Mouse (Mus musculus) kidney, adult 8-10 months (tissue): Measurements from ENCODE around the gene Atxn7l3b.

Experiments
- DNase-seq, 2 experiments: peaks; one replicate each; pipeline ENCODE4 v3.0.0; 2022

The Atxn7l3b gene

GRCm38 (mm10) chr10:112928452-112929221, at the start of gene Atxn7l3b:
TSS of gene Atxn7l3b (minus strand) at chr10:112929001.
- peak; percentile 94 to 96 for DNase-seq

DNA sequence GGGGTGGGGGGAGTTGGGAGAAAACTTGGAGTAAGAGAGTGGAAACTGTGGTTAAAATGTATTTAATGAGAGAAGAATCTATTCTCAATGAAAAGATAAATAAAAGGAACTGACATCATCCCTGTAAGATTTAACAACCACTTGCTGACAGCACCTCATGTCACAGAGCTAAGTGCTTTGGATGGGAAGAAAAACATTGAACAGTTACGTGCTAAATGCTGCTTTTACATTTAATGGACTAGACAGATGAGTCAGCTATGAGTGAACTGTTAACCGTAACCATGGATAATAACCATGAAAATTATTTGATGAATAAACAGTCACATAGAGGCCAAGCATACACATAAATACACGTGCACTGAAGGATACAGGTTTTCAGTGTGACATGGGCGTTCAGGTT, 48.8 kb upstream of the Atxn7l3b start:
- DNase-seq, result no peak

DNA sequence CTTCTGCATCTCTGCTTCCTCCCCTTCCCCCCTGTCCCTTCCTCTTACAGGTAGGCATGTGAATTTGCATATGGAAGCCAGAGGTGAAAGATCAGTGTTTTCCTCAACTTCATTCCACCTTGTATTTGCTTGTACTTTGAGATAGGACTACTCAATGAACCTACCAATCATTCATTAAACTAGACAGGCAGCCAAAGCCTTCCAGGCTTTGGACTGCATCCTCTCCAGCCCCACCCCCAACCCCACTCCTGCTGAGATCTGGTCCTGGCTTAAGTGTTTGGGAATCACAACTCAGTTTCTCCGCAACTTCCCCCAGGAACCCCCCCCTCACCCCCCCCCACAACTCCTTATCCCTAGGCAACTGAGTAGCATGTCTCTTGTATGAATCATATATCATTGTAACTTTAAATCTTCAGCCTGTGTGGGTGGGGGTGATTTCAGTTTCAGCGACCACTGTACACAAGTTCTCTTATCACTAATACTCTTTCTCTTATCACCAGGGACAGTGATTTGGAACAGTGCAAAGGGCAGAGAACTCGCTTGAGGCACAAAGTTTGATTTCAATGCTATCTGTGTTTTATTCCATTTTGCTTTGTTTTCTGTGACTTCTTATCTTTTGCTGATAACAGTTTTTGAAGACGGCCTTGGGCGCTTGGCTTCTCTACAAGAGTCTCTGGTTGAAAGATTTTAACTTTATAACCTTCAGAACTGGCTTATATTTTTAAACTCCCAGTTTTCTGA, 44.7 kb upstream of the Atxn7l3b start:
- peak; percentile 2 to 5 for DNase-seq

DNA sequence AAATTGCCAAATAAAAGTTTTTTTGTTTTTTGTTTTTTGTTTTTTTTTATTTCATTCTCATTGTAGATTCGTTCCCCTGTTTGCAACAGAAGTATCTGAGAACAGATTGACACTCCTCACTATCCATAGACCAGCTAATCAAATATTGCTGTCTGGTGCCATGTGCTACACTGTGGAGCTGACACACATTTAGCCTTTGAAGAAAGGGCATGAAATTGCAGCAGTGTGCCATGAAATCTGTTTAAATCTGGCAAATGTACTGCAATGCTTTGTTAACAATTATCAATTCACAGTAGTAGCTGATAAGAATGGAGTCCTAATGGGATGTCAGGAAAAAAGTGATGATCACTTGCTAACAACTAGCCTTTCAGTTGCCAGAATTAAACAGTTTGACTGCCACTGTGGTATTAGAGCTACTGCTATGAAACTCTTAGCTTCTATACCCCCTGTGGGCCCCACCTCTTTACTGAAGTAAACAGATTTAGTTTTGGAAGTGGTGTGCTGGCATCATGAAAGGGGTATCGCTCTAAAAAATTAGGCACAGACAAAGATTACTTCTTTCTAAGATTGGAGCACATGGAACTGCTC, 41.3 kb upstream of the Atxn7l3b start:
- no peak for DNase-seq

- DNase-seq, result no peak
These were observed 38.8 kb upstream of the Atxn7l3b start for GRCm38 (mm10) chr10:112967578-112967977.

- DNase-seq, result peak; percentile 50 to 69
These were observed 33.4 kb upstream of the Atxn7l3b start for GRCm38 (mm10) chr10:112962216-112962615.

DNA sequence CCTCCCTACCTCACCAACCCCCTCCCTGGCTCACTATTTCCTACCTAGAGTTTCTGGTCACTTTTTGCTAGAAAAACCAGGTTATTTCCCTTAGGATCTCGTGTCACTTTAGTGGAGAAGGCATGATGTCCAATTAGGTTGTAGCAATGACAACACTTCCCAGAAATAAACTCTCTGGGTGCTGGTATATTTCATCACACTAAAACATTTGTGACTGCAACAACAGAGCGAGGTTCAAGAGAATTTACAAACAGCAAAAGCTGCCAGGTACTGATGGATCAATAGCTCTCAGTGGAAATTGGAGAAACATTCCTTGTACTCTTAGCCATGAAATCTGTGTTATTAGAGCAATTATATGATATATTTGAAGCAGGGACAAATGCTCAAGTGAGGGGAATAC, 25.3 kb upstream of the Atxn7l3b start:
- DNase-seq, result no peak

- DNase-seq, result no peak
These were observed 19.7 kb upstream of the Atxn7l3b start for GRCm38 (mm10) chr10:112948453-112948852.

DNA sequence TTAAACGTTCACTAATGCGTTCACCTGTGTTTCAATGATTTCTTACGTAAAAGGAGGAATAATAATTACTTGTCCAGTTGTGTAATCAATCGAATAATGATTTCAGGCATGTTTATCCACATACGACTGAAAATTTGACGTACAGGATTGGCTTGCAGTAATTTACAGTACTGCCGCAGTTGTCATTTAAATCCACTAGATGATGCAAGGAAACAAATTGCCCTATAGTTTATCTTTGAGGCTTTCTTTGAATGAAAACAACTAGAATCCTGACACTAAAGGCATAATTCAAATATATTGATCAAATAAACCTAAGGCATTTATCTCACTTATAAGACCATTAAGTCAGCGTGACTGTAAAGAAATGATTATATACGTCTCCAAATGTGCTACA, 418 bp upstream of the Atxn7l3b start:
- DNase-seq, result no peak

GRCm38 (mm10) chr10:112926961-112927360, 1.8 kb downstream of the Atxn7l3b start:
- no peak for DNase-seq

DNA sequence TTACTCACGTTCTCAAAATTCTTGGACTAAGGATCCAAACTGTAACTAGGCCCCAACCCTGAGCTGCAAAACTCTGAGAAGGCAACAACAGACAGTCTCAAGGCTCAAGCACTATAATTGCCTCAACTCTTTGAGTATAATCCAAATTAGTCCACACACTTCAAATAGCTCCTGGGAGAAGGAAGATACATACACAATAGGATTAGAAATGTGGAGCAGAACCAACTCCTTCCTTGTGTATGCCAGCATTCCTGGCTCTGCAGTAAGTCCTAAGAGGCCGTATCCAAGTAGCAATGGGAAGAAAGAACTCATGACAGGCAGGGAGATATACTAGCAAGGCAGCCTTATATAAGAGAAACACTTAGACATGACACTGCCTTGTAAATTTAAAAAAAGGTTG, 2.5 kb downstream of the Atxn7l3b start:
- no peak for DNase-seq

GRCm38 (mm10) chr10:112916575-112917190, 12.1 kb downstream of the Atxn7l3b start:
- no peak for DNase-seq

DNA sequence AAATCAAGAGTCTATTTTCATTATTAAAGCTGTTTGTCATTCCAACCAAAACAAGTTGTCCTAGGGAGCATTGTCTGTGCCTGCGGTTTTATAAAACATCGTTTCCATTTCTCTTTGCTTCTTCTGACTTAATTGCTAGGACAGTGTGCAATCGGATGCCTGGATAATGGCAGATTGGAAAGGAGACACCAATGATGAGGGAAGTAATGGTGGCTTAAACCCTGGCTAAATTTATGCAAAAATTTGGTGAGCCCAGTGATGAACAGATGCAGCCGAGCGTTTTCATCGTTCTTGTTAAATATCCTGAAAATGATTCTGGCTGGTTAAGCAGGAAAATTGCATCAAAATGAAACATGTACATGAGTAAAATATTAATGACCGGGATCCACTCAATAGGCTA, 28.6 kb downstream of the Atxn7l3b start:
- DNase-seq, result no peak

GRCm38 (mm10) chr10:112899796-112900195, 29.0 kb downstream of the Atxn7l3b start:
- DNase-seq, result no peak

- no peak for DNase-seq
These were observed 32.2 kb downstream of the Atxn7l3b start for GRCm38 (mm10) chr10:112896636-112897035.

DNA sequence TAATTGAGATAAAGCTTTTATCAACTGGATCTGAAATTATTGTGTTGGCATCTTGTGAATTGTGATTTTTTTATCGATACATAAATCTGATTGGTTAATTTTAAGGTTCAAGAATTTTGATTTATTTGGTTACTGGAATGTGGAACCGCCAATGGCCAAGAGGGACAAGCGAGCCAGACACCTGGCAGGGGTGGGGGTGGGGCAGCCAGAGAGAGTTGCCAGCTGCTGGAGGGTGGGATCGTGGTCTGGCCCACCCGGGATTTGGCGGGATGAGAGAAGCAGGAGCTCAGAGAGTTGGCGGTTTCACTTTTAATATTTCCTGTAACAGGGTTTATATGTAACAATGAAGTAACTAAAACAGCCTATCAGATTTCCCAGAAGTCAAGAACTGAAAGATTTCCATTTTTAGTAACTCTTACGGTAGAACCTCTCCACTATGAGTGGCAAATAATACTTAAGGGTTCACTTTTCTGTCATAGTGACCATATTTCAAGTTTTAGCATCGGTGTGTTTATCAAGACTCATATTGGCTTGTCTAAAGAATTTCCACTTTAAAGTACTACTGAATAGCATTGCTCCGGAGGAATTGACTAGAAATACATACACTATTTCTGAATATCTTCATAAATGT, 35.1 kb downstream of the Atxn7l3b start:
- DNase-seq, result no peak

DNA sequence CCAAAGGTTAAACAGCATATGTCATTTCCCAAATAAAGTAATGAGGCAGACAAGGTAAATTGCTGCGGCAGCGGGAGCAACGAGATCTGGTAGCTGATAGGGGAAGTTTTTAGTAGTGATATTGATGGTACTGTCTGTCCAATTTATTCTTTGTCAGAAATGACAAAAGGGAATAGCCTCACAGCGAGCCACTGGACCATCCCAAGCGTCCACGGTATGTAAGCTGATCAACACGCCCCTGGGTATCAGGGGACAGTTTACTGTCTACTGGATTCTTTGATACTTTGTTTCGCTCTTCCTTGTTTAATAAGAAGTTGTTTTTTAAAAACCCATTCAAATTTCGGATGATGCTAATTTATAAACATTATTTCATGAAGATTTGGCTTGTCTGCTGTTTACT, 44.7 kb downstream of the Atxn7l3b start:
- DNase-seq, result no peak

DNA sequence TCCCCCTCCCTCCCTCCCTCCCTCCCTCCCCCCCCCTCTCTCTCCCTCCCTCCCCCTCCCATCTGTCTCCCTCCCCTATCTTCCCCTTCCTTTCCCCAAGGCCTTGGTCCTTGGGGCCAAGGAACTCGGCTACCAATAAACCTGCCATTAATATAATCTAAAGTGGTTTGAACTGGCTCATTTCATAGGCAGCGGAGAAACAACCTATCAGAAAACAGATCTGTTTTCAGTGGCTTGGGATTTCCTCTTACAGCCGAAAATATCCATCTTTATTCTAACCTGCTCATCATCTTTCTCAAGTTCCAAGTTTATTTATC, 45.2 kb downstream of the Atxn7l3b start:
- DNase-seq, result no peak

- peak; percentile 51 to 57 for DNase-seq
These were observed 45.8 kb downstream of the Atxn7l3b start for GRCm38 (mm10) chr10:112882789-112883687.

- no peak for DNase-seq
These were observed 46.7 kb downstream of the Atxn7l3b start for GRCm38 (mm10) chr10:112882149-112882548.

GRCm38 (mm10) chr10:112876655-112877393, 52.0 kb downstream of the Atxn7l3b start:
- no peak for DNase-seq
